Mouse (Mus musculus): Measurements from ENCODE around the gene Auts2. TPM values are rescaled to one million over a fixed set of nuclear protein-coding genes. Genes with fewer than 3 reads are reported as not detected.
A peak's percentile ranks its signal among the peaks of the same experiment; 100 is the strongest.
"Not testable (repeated sequence)": the region's sequence is repeated elsewhere in the genome, so short reads cannot be mapped to it uniquely, and the experiment has no call there.

Auts2 gene
- 10 to 100 TPM; 24.7 to 47.4 TPM for total RNA-seq (2021)
- long read RNA-seq, experiment 1, partial matches to known transcripts: 1 of 9 reads
- long read RNA-seq, experiment 1, other reads (novel, unspliced or antisense): 8 of 9 reads
- long read RNA-seq, experiment 2, partial matches to known transcripts: 1 of 6 reads
- long read RNA-seq, experiment 2, other reads (novel, unspliced or antisense): 5 of 6 reads

GRCm38 (mm10) chr5:132543118-132544071 lies at the start of gene Auts2:
Auts2 (minus strand) TSS chr5:132543344.
- DNase-seq: peak; percentile 94

GRCm38 (mm10) chr5:132591721-132592695 lies 48.9 kb upstream of the Auts2 start:
- DNase-seq: no peak

- DNase-seq: no peak
Observed at GRCm38 (mm10) chr5:132579774-132580173, 36.6 kb upstream of the Auts2 start.

- not testable (repeated sequence) for DNase-seq
Observed at GRCm38 (mm10) chr5:132560771-132561170, 17.6 kb upstream of the Auts2 start.

- peak; percentile 55 for DNase-seq
Observed at GRCm38 (mm10) chr5:132545761-132546160, 2.6 kb upstream of the Auts2 start.

- DNase-seq: peak; percentile 22
Observed at GRCm38 (mm10) chr5:132544176-132544995, 1.2 kb upstream of the Auts2 start.

- DNase-seq: peak; percentile 44
Observed at GRCm38 (mm10) chr5:132542381-132543020, 643 bp downstream of the Auts2 start.

- no peak for DNase-seq
Observed at GRCm38 (mm10) chr5:132541951-132542350, 1.2 kb downstream of the Auts2 start.

GRCm38 (mm10) chr5:132541371-132541931 lies 1.7 kb downstream of the Auts2 start:
- DNase-seq: peak; percentile 54

- DNase-seq: peak; percentile 34
Observed at GRCm38 (mm10) chr5:132540841-132541311, 2.3 kb downstream of the Auts2 start.

- no peak for DNase-seq
Observed at GRCm38 (mm10) chr5:132537475-132537874, 5.7 kb downstream of the Auts2 start.

GRCm38 (mm10) chr5:132526395-132526794 lies 16.7 kb downstream of the Auts2 start:
- no peak for DNase-seq

GRCm38 (mm10) chr5:132521358-132521873 lies 21.7 kb downstream of the Auts2 start:
- DNase-seq: no peak

GRCm38 (mm10) chr5:132517879-132518278 lies 25.3 kb downstream of the Auts2 start:
- no peak for DNase-seq

- DNase-seq: no peak
Observed at GRCm38 (mm10) chr5:132514521-132514920, 28.6 kb downstream of the Auts2 start.

- DNase-seq: no peak
Observed at GRCm38 (mm10) chr5:132513206-132513605, 29.9 kb downstream of the Auts2 start.

- DNase-seq: peak; percentile 51
Observed at GRCm38 (mm10) chr5:132509464-132509885, 33.7 kb downstream of the Auts2 start.

GRCm38 (mm10) chr5:132504893-132505292 lies 38.3 kb downstream of the Auts2 start:
- DNase-seq: no peak

GRCm38 (mm10) chr5:132503431-132503830 lies 39.7 kb downstream of the Auts2 start:
- no peak for DNase-seq

- DNase-seq: no peak
Observed at GRCm38 (mm10) chr5:132502036-132502435, 41.1 kb downstream of the Auts2 start.
